Mouse (Mus musculus): Measurements from ENCODE around the gene Arl14.

DNA sequence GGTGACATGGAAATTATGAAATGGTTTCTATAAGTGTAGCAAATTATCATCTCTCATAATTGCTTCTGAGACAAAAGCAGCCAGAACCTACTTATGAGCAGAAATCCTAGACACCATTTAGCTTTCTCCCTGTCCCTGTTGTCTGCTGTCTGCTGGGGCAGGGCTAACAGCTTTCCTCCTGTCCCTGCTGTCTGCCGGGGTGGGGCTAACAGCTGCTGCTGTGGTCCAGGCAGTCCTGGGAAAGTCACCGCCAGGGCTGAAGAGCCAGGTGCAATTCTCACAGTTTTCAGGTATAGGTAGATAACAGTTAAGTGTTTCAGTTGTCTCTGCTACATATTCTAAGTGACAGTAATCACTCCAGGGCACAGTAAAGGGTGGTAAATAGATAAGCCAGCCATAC lies 4.3 kb downstream of the Arl14 start:
- TF ChIP-seq CTCF (IDR thresholded peaks at IDR 0.05; ENCODE audit: control insufficient read depth, insufficient read depth, insufficient replicate concordance, low read depth, low read length) (no peak), POLR2A (IDR thresholded peaks at IDR 0.05; ENCODE audit: control insufficient read depth, low read depth, low read length) (no peak)

Measured in testis, adult 2 months (tissue).